Mouse (Mus musculus): ENCODE measurements around the gene Ppp2r1a. TPM values are rescaled to one million over a fixed set of nuclear protein-coding genes. Genes with fewer than 3 reads are reported as not detected.

The Ppp2r1a gene
- total RNA-seq (2021) = 100 to 1,000 TPM; 287 to 293 TPM

GRCm38 (mm10) chr17:20944985-20945891 lies at the start of gene Ppp2r1a:
TSS of gene Ppp2r1a (plus strand) at chr17:20945311.
- peak; percentile 99 for DNase-seq

- no peak for DNase-seq
These were observed 40.1 kb upstream of the Ppp2r1a start, which contains the start of gene Vmn1r231 for GRCm38 (mm10) chr17:20904991-20905390. TSS of gene Vmn1r231 (minus strand) at chr17:20905091.

GRCm38 (mm10) chr17:20919614-20920013 lies 25.5 kb upstream of the Ppp2r1a start, which contains the start of gene Vmn1r232:
TSS of gene Vmn1r232 (minus strand) at chr17:20919714.
- no peak for DNase-seq

DNA sequence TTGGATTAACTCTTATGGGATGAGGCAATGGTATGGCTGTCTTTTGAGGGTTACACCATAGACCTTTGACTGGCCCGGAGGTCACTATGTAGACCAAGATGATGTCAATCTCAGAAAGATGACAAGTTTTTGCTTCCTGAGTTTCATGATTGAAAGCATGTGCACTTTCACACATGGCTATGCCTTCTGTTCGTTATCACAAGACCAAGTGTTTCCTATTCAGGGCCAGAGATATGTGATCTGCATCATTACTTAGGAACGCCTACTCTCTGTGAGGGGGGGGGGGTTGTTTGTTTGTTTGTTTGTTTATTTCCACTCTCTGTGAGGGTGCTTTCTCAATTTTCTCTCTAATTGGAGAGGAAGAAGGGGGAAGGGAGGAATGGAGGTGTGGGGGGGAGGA lies 885 bp upstream of the Ppp2r1a start:
- no peak for DNase-seq

DNA sequence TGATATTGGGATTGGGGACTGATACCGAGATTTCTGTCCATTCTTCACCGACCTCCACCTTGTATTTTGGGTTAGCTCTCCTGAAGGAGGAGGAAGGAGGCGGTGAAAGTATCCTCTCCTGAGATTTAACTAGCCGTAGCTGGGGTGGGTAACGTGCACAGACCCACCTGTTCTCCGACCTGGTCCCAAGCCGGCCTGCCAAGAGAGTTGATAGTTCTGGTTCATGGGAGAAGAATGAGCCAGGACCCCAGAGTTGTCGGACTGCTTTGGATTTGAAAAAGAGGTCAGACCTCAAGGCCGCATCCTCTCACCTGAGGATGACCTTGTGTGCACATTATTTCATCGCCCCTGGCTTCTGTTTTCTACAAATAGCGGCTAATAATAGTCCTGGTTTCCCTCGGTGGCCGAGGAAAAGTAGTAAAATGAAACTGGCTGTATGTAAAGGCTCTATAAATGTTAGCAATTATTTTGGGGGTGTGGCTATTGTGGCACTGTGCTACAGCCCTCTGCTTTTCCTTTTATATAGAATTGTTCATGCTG lies 985 bp downstream of the Ppp2r1a start:
- DNase-seq = peak; percentile 27

GRCm38 (mm10) chr17:20946636-20947035 lies 1.5 kb downstream of the Ppp2r1a start:
- no peak for DNase-seq

DNA sequence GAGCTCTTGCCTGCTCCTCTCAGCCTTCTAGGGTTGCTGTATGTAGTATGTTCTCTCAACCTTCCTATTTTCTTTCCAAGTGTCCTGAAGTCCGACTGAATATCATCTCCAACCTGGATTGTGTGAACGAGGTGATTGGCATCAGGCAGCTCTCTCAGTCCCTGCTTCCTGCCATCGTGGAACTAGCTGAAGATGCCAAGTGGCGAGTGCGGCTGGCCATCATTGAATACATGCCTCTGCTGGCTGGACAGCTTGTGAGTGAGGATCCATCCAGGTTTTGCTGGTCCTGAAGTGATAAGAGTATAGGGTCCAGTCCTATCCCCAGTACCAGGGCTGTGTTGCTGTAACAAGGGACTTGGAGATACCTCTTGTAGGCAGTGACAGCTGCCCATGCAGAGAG lies 15.3 kb downstream of the Ppp2r1a start:
- DNase-seq = no peak

DNA sequence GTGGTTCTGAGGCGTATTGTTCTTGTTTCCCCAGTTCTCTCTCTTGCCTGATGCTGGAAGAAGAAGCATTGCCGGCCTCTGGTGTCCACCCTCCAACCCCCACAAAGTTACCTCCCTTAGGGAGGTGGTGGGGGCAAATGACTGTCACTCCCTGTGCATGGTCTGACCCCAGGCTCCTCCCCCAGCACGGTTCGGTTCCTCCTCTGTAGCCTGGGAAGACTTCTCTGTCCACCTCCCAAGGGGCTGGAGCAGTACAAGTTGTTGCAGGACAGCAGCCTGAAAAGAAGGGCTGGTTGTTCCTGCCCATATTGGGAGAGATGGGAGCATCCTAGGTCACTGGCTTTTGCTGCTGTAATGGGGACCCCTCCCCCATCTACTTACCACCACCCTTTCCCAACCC lies 20.3 kb downstream of the Ppp2r1a start:
- DNase-seq = peak; percentile 14

DNA sequence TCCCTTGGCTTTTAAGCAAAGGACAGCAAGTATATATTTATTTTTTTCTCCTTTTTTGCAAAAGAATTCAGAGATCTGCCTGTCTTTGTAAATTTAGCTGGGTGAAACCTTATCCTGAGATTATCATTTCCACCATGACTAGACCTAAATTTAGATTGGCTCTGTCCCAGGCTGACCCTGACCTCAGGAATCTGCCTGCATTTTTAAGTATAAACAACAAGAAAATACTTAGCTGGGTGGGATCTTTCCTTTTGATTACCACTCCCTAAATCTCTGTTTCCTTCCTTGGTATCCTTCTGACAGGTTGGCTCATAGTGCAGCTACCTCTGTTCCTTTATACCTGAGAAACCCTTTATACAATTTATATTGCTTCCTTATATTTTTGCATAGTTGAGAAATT lies 21.6 kb downstream of the Ppp2r1a start:
- DNase-seq = no peak

DNA sequence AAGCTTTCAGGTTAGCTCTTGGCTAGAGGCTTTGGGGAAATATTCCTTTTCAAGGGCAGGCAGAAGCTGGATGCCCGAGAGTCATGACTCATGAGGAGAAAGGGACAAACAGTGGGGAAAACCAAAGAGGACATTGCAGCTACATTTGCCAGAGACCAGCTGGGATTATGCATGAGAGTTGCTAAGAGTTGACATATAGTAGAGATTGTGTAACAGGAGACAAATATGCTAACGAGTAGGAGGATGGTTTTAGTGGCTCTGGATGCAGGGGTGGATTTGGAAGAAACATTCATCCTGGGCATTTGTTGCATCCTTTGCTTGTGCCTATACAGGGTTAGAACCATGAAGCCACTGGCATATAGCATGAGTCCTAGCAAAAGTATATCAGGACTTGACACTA lies 48.6 kb downstream of the Ppp2r1a start:
- DNase-seq = no peak

- no peak for DNase-seq
These were observed 51.3 kb downstream of the Ppp2r1a start, which contains the start of gene Vmn1r233 for GRCm38 (mm10) chr17:20996364-20996763. TSS of gene Vmn1r233 (minus strand) at chr17:20996464.

- DNase-seq = peak; percentile 85
These were observed 63.5 kb downstream of the Ppp2r1a start, which contains the start of gene Zfp160 for GRCm38 (mm10) chr17:21008382-21009331. TSS of gene Zfp160 (plus strand) at chr17:21008903.

GRCm38 (mm10) chr17:21009726-21010125 lies 64.6 kb downstream of the Ppp2r1a start:
- DNase-seq = no peak

Other genes with a start within 250 kb of the Ppp2r1a start
- not detected for gene Vmn1r227, start 215.5 kb upstream of the Ppp2r1a start, total RNA-seq (2021)
- gene Vmn1r228, start 159.2 kb upstream of the Ppp2r1a start, total RNA-seq (2021) = not detected
- under 1 TPM in 1 of 2 experiments, not detected in 1; 0.02 TPM for gene Vmn1r229, start 133.8 kb upstream of the Ppp2r1a start, total RNA-seq (2021)
- gene Vmn1r230, start 104.9 kb upstream of the Ppp2r1a start, total RNA-seq (2021) = not detected
- gene Vmn1r231, start 40.2 kb upstream of the Ppp2r1a start, total RNA-seq (2021) = not detected
- not detected for gene Vmn1r232, start 25.6 kb upstream of the Ppp2r1a start, total RNA-seq (2021)
- not detected for gene Vmn1r233, start 51.2 kb downstream of the Ppp2r1a start, total RNA-seq (2021)
- 10 to 100 TPM; 18.3 to 21.5 TPM for gene Zfp160, start 63.6 kb downstream of the Ppp2r1a start, total RNA-seq (2021)